Mouse (Mus musculus) limb, embryonic 12.5 days (tissue): ENCODE measurements around the gene Elmo3. TPM values are rescaled to one million over a fixed set of nuclear protein-coding genes. Genes with fewer than 3 reads are reported as not detected.
A peak's percentile ranks its signal among the peaks of the same experiment; 100 is the strongest.

ENCODE experiments used
- ATAC-seq: fragments of 200-750 bp; cut with Nextera tagmentation; 2 replicates; pipeline ENCODE4 v1.8.0; 2017; ENCODE audit warnings: low read depth, moderate TSS enrichment; ENCODE audit not compliant: insufficient number of reproducible peaks, insufficient read depth, low FRiP score, low TSS enrichment
- H3K27ac ChIP-seq: fragments of 300-500 bp; sonication (generic); 2 replicates; pipeline ENCODE4 v1.5.1; 2016; ENCODE audit warnings: mild to moderate bottlenecking, moderate library complexity
- H3K27me3 ChIP-seq: fragments of 300-500 bp; sonication (generic); 2 replicates; pipeline ENCODE4 v1.6.1; 2016; ENCODE audit warnings: mild to moderate bottlenecking, moderate library complexity
- H3K36me3 ChIP-seq: fragments of 300-500 bp; sonication (generic); 2 replicates; pipeline ENCODE4 v1.6.1; 2016; ENCODE audit warnings: mild to moderate bottlenecking, moderate library complexity
- H3K4me1 ChIP-seq: fragments of 300-500 bp; sonication (generic); replicated peaks from 2 replicates; pipeline ENCODE4 v1.6.1; 2016
- H3K4me2 ChIP-seq: fragments of 300-500 bp; sonication (generic); 2 replicates; pipeline ENCODE4 v1.6.1; 2016; ENCODE audit warnings: mild to moderate bottlenecking, moderate library complexity
- H3K4me3 ChIP-seq: fragments of 300-500 bp; sonication (generic); replicated peaks from 2 replicates; pipeline ENCODE4 v1.5.1; 2016; ENCODE audit warnings: mild to moderate bottlenecking
- H3K9ac ChIP-seq: fragments of 300-500 bp; sonication (generic); replicated peaks from 2 replicates; pipeline ENCODE4 v1.6.1; 2016; ENCODE audit warnings: mild to moderate bottlenecking, moderate library complexity
- H3K9me3 ChIP-seq: fragments of 300-500 bp; sonication (generic); 2 replicates; pipeline ENCODE4 v1.6.1; 2016; ENCODE audit warnings: mild to moderate bottlenecking, moderate library complexity
- WGBS: fragments of 180-500 bp; shearing (Covaris S2); methylation state at CpG from one replicate; pipeline ENCODE4 v1.1.7; 2016; 5-methylcytosine and 5-hydroxymethylcytosine counted together
- polyA plus RNA-seq: library from polyadenylated mRNA; unstranded; fragments of >200 nt; fragmentation: Nextera tagmentation; extraction: Ambion mirVana; gene quantifications from 2 replicates; pipeline ENCODE4 v1.2.1, GENCODE M21; 2016

Elmo3 gene
- 4.3 and 4.4 TPM in 2 replicates for polyA plus RNA-seq

DNA sequence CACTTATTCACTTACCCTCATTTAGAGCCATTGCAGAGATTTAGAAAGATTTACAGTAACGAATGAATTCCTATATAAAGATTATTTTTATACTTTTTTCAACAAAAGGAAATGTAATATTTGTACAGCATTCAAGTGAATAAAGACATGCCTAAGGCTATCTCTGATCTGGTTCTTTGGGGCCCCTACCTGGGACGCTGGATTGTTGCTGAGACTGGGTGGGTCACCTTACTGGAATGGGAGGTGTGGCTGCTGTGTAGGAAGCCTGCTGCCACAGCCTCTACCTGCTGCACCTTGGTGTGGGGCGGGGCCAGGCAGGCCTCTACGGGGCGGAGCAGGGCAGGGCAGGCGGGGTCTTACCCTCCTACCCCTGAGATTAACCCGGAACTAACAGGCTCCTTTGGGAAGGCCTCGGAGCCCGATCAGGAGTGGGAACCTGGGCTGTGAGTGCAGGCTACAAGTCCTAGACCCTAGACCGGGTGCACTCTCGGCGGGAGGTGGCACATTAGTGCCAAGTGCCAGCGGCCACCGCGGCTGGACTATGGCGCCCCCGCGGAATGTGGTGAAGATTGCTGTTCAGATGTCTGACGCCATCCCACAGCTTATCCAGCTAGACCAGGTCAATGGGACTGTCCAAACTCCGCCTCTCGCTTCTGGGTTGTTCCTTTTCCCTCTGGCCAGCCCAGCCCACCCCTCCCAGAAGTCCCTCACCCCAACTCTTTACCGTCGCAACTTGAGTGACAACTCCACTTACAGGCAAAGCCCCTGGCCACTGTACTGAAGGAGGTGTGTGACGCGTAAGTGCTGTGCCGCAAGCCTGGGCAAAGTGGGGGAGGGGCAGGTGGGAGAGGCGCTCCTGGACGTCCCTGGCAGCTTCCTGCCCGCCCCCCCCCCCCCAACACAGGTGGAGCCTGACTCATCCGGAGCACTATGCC, at the start of gene Elmo3:
TSS of gene Elmo3 (plus strand) at position 391 of the 935 bp plus-strand sequence.
- peak; percentile 73 for ATAC-seq
- Histone ChIP-seq H3K4me3 (peak within 1 kb of the TSS; percentile 38), H3K4me2 (peak within 1 kb of the TSS; percentile 74), H3K36me3 (peaks cover 84% of the 10 kb centered on the region), H3K4me1 (peaks cover 21% of the 10 kb centered on the region), H3K27ac (peak within 1 kb of the TSS; percentile 62), H3K27me3 (no peaks in the 10 kb centered on the region), H3K9me3 (no peaks in the 10 kb centered on the region), H3K9ac (peak within 1 kb of the TSS; percentile 54)
- WGBS, result 9% methylated on average over 30 of the region's 30 CpGs

DNA sequence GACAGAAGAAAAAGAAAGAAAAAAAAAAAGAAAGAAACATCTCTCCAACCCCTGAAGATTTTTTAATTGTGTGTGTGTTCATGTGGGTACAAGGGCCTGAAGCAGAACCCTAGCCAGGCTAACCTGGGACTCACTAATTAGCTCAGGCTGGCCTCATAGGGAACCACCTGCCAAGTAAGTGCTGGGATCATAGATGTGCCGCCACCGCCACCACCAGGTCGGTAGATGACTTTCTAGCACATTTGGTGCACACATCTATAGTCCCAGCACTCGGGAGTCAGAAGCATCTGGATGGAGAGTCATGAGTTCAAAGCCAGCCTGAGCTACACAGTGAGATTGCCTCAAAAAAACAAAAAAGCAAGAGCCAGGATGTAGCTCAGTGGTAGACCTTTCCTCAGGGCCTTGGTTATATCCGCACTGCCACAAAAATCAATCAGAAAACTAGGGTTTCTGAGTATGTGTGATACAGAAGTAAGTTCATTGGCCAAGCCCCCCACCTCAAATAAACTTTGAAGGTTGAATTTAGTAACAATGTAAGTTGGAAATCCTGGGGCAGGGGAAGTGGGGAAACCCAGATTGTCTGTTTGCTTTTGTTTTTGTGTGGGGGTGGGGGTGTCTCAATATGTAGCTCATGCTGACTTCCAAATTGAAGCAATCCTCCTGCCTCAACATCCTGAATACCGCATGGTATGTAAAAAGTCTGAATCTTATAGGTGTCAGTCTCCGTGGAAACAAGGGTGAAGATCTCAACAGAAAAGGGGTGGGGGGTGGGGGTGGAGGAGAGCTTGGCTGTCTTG, 47.9 kb upstream of the Elmo3 start:
- H3K27me3 ChIP-seq, result peaks cover 73% of the 10 kb centered on the region
- 68% methylated on average over 7 of the region's 7 CpGs for WGBS
- no peak overlapping the region for H3K9ac ChIP-seq
- ATAC-seq, result no peak
- no peak overlapping the region for H3K27ac ChIP-seq
- H3K4me3 ChIP-seq, result no peak overlapping the region
- no peak overlapping the region for H3K4me2 ChIP-seq
- H3K4me1 ChIP-seq, result peaks cover 32% of the 10 kb centered on the region
- peaks cover 9% of the 10 kb centered on the region for H3K36me3 ChIP-seq
- H3K9me3 ChIP-seq, result no peaks in the 10 kb centered on the region

GRCm38 (mm10) chr8:105258911-105259720, 46.3 kb upstream of the Elmo3 start:
- H3K27ac ChIP-seq, result no peak overlapping the region
- peak overlapping the region; percentile 27; the same call in 1 of the 2 replicates for H3K9ac ChIP-seq
- ATAC-seq, result peak; percentile 27; the same call in 1 of the 2 replicates
- no peaks in the 10 kb centered on the region for H3K36me3 ChIP-seq
- H3K4me3 ChIP-seq, result peak overlapping the region; percentile 39
- peaks cover 28% of the 10 kb centered on the region for H3K4me1 ChIP-seq
- peaks cover 88% of the 10 kb centered on the region for H3K27me3 ChIP-seq
- H3K9me3 ChIP-seq, result no peaks in the 10 kb centered on the region
- H3K4me2 ChIP-seq, result peak overlapping the region; percentile 73
- 2% methylated on average over 55 of the region's 55 CpGs for WGBS

GRCm38 (mm10) chr8:105259721-105260320, 45.6 kb upstream of the Elmo3 start:
- Histone ChIP-seq H3K4me2 (peak overlapping the region; percentile 73), H3K4me1 (peaks cover 26% of the 10 kb centered on the region), H3K36me3 (no peaks in the 10 kb centered on the region), H3K27ac (no peak overlapping the region), H3K4me3 (peak overlapping the region; percentile 39), H3K9me3 (no peaks in the 10 kb centered on the region), H3K9ac (peak overlapping the region; percentile 27; the same call in 1 of the 2 replicates), H3K27me3 (peaks cover 93% of the 10 kb centered on the region)
- 5% methylated on average over 30 of the region's 30 CpGs for WGBS
- ATAC-seq, result 0 out of 2 replicates have a peak, but pooled peaks have one; percentile 19

DNA sequence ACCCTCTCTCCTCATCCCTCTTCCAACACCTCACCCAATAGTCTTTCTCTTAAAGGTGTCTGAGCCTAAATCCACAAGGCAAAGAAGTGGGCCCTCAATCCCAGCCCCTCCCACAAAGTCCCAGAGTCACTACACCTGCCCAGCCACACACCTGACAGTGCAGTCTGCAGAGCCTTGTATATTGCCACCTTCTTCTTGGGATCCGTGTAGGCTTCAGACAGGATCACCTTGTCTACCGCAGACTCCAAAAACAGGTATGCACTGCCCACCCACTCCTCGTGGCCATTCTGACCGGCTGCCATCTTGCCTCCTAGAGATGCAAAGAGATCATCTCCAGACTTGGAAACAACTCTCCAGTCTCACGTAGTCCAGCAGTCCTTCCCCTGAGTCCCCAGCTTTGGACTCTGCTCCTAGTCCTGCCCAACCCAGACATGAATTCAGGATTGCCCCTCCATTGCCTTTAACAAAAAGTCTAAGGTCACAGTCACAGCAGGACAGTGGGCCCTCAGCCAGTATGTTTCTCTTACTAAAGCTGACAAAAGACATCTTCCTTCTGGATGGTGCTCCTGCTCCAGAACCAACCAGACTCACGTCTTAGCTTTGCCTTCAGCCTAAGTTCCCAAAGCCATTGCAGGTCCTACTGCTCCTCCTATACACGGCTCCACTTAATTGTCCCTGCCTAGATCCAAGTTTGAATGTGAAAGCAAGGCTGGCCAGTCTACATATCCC, 44.9 kb upstream of the Elmo3 start:
- peaks cover 94% of the 10 kb centered on the region for H3K27me3 ChIP-seq
- 65% methylated on average over 7 of the region's 7 CpGs for WGBS

DNA sequence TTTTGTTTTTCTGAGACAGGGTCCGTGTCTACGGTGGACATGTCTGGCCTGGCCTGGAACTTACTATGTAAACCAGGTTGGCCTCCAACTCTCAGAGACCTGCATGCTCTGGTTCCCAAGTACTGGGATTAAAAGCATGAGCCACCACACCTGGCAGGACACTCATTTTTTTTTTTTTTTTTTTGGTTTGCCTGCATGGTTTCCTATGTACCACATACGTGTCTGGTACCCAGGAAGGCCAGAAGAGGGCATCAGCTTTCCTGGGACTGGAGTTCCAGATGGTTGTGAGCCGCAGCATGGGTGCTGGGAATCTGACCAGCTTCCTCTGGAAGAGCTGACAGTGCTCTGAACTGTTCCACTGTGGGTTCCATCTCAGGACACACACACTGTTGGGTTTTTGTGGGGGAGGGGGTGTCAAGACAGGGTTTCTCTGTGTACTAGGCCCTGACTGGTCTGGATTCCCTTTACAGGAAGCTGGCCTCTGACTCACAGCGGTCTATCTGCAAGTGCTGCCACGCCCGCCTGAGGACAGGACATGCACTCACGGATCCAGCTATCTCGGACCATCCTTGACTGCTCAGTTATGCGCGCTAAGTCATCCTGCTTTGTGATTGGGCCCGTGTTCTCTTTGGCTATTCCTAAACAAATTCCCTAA, 43.9 kb upstream of the Elmo3 start:
- H3K27me3 ChIP-seq, result peaks cover 94% of the 10 kb centered on the region
- H3K4me1 ChIP-seq, result peaks cover 21% of the 10 kb centered on the region
- 85% methylated on average over 12 of the region's 12 CpGs for WGBS
- peaks cover 5% of the 10 kb centered on the region; the same call in 1 of the 2 replicates for H3K9me3 ChIP-seq
- no peak overlapping the region for H3K4me3 ChIP-seq
- no peak overlapping the region for H3K4me2 ChIP-seq
- H3K36me3 ChIP-seq, result no peaks in the 10 kb centered on the region
- H3K9ac ChIP-seq, result no peak overlapping the region
- no peak for ATAC-seq
- H3K27ac ChIP-seq, result no peak overlapping the region

More for the DNA sequence above, 44.9 kb upstream of the Elmo3 start:
- Histone ChIP-seq H3K36me3 (no peaks in the 10 kb centered on the region), H3K9ac (0 out of 2 replicates have a peak overlapping the region, but pooled peaks have one; percentile 4), H3K4me2 (no peak overlapping the region), H3K4me3 (no peak overlapping the region), H3K9me3 (no peaks in the 10 kb centered on the region), H3K27ac (no peak overlapping the region), H3K4me1 (peaks cover 23% of the 10 kb centered on the region)
- no peak for ATAC-seq

DNA sequence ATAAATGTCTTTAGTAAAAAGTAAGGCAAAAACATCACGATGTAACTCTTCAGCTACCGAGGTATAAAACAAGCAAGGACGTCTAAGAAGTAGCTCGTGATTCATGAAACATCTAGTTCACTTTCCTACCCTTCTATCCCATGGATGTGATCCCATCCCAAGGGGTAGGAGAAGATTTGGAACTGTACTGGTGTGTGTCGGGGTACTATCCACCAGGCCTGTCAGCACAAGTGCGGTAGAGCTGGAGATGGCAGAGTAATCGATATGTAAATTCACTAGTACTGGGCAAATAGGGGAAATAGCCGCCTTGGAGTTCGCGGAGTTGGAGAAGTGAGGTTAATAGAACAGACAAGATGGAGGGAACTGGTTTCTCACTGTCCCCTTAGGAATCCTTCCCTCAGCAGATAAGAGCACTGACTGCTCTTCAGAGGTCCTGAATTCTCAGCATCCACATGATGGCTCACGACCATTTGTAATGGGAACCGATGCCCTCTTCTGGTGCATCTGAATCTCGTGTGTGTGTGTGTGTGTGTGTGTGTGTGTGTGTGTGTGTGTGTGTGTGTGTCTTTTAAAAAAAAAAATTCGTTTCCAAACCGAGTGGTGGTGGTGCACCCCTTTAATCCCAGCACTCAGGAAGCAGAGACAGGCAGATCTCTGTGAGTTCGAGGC, 42.0 kb upstream of the Elmo3 start:
- Histone ChIP-seq H3K36me3 (no peaks in the 10 kb centered on the region), H3K4me3 (peak overlapping the region; percentile 69), H3K4me1 (peaks cover 29% of the 10 kb centered on the region), H3K9ac (no peak overlapping the region), H3K27ac (no peak overlapping the region), H3K27me3 (peaks cover 96% of the 10 kb centered on the region), H3K9me3 (peaks cover 6% of the 10 kb centered on the region; the same call in 1 of the 2 replicates), H3K4me2 (peak overlapping the region; percentile 83; the same call in 1 of the 2 replicates)
- ATAC-seq, result no peak
- WGBS, result 42% methylated on average over 16 of the region's 16 CpGs

- Histone ChIP-seq H3K9ac (peak within 1 kb of the TSS; percentile 60), H3K4me2 (peak within 1 kb of the TSS; percentile 83), H3K36me3 (no peaks in the 10 kb centered on the region), H3K9me3 (peaks cover 6% of the 10 kb centered on the region; the same call in 1 of the 2 replicates), H3K4me1 (peaks cover 28% of the 10 kb centered on the region), H3K27ac (no peak within 1 kb of the TSS), H3K27me3 (peaks cover 96% of the 10 kb centered on the region), H3K4me3 (peak within 1 kb of the TSS; percentile 69)
- WGBS, result under 1% methylated on average over 54 of the region's 54 CpGs
- ATAC-seq, result peak; percentile 42
Observed at GRCm38 (mm10) chr8:105264024-105264982, 41.1 kb upstream of the Elmo3 start, which contains the start of the genes Tradd and Fbxl8. Gene Tradd (minus strand): TSS chr8:105264609. Gene Fbxl8 (plus strand): TSS chr8:105264648.
